Mouse (Mus musculus) adrenal gland, postnatal 36 days (tissue): ENCODE measurements around the gene Atrnl1. TPM values are rescaled to one million over a fixed set of nuclear protein-coding genes. Genes with fewer than 3 reads are reported as not detected.

Experiments
- microRNA-seq: library from miRNA; unstranded; fragments of <30 nt; microRNA quantifications from one replicate; pipeline ENCODE4 v1.2.0, GENCODE M21; 2021
- total RNA-seq, 2 experiments: library from RNA; stranded (reverse); gene quantifications; 2 replicates each; pipeline ENCODE4 v1.2.3; 2021

Atrnl1 gene
- total RNA-seq, 2 experiments from 2014 or later, result 26.0 to 29.6 TPM

Small RNA genes lying within 50 kb of the gene (microRNA-seq; reads per million reads assigned to microRNA genes)
- gene Mir5623, result not detected

Other genes starting within 250 kb of the Atrnl1 start
- 10 to 100 TPM; 12.7 to 19.5 TPM for gene Trub1, start 158.1 kb upstream of the Atrnl1 start, total RNA-seq